Mouse (Mus musculus): Measurements from ENCODE around the gene Scpep1.

Scpep1 gene

GRCm38 (mm10) chr11:88973776-88974701 lies 18.8 kb upstream of the Scpep1 start:
- DNase-seq, result peak; percentile 95 to 96

- DNase-seq, result peak; percentile 23 to 43
These were observed 15.0 kb upstream of the Scpep1 start, which contains the start of gene Coil for GRCm38 (mm10) chr11:88970202-88970732. Gene Coil (plus strand): TSS chr11:88970252.

GRCm38 (mm10) chr11:88966881-88967361 lies 11.7 kb upstream of the Scpep1 start, which contains the start of gene Elobl:
Gene Elobl (minus strand): TSS chr11:88966931.
- DNase-seq, result no peak

- DNase-seq, result peak; percentile 71 to 84
These were observed 3.6 kb upstream of the Scpep1 start for GRCm38 (mm10) chr11:88958851-88959250.

- DNase-seq, result peak; percentile 28 to 52
These were observed 462 bp downstream of the Scpep1 start for GRCm38 (mm10) chr11:88954803-88955202.

GRCm38 (mm10) chr11:88953582-88953981 lies 1.7 kb downstream of the Scpep1 start:
- DNase-seq, result no peak

- no peak for DNase-seq
These were observed 3.1 kb downstream of the Scpep1 start for GRCm38 (mm10) chr11:88952117-88952516.

GRCm38 (mm10) chr11:88951576-88951975 lies 3.7 kb downstream of the Scpep1 start:
- DNase-seq, result no peak

- DNase-seq, result no peak
These were observed 4.5 kb downstream of the Scpep1 start for GRCm38 (mm10) chr11:88950640-88951250.

- DNase-seq, result no peak
These were observed 5.2 kb downstream of the Scpep1 start for GRCm38 (mm10) chr11:88949802-88950639.

- DNase-seq, result no peak
These were observed 6.4 kb downstream of the Scpep1 start for GRCm38 (mm10) chr11:88948896-88949295.

- no peak for DNase-seq
These were observed 9.2 kb downstream of the Scpep1 start for GRCm38 (mm10) chr11:88945971-88946585.

GRCm38 (mm10) chr11:88941489-88941888 lies 13.8 kb downstream of the Scpep1 start:
- no peak for DNase-seq

- DNase-seq, result no peak
These were observed 15.6 kb downstream of the Scpep1 start for GRCm38 (mm10) chr11:88939634-88940033.

GRCm38 (mm10) chr11:88938770-88939169 lies 16.5 kb downstream of the Scpep1 start:
- no peak for DNase-seq

GRCm38 (mm10) chr11:88937886-88938285 lies 17.4 kb downstream of the Scpep1 start:
- no peak for DNase-seq

- DNase-seq, result no peak
These were observed 20.9 kb downstream of the Scpep1 start for GRCm38 (mm10) chr11:88934089-88935000.

- DNase-seq, result no peak
These were observed 22.2 kb downstream of the Scpep1 start for GRCm38 (mm10) chr11:88933030-88933429.

GRCm38 (mm10) chr11:88931692-88932530 lies 23.4 kb downstream of the Scpep1 start:
- DNase-seq, result no peak

GRCm38 (mm10) chr11:88926566-88926965 lies 28.7 kb downstream of the Scpep1 start:
- DNase-seq, result peak; percentile 37 to 81

Data from kidney, postnatal 25 days (tissue).